Mouse (Mus musculus) myocyte (in vitro differentiated cells): ENCODE data around the gene Hivep2. TPM values are rescaled to one million over a fixed set of nuclear protein-coding genes. Genes with fewer than 3 reads are reported as not detected.

Experiments used
- H3K27me3 ChIP-seq: one replicate; pipeline ENCODE4 v1.6.1; 2011; ENCODE audit not compliant: control insufficient read depth, insufficient read depth, insufficient read length
- H3K36me3 ChIP-seq: one replicate; pipeline ENCODE4 v1.6.1; 2011; ENCODE audit not compliant: control insufficient read depth, insufficient read depth
- H3K4me2 ChIP-seq: one replicate; pipeline ENCODE4 v1.6.1; 2011; ENCODE audit warnings: low read depth, control low read depth
- H3K4me3 ChIP-seq: one replicate; pipeline ENCODE4 v1.5.1; 2011; ENCODE audit warnings: mild to moderate bottlenecking, control low read depth, moderate library complexity
- H3K79me2 ChIP-seq: one replicate; pipeline ENCODE4 v1.6.1; 2011; ENCODE audit not compliant: control insufficient read depth, insufficient read depth
- H3ac ChIP-seq: one replicate; pipeline ENCODE4 v1.6.1; 2011; ENCODE audit not compliant: control insufficient read depth, insufficient read length
- CEBPB ChIP-seq: IDR thresholded peaks from 2 replicates; pipeline ENCODE4 v1.6.1; 2011; ENCODE audit warnings: mild to moderate bottlenecking, moderate library complexity; ENCODE audit not compliant: poor library complexity, insufficient read depth, severe bottlenecking
- E2F4 ChIP-seq: IDR thresholded peaks from one replicate; pipeline ENCODE4 v1.6.1; 2011; ENCODE audit warnings: mild to moderate bottlenecking, control low read depth, moderate library complexity; ENCODE audit not compliant: insufficient read depth
- MAX ChIP-seq: IDR thresholded peaks from one replicate; pipeline ENCODE4 v1.6.1; 2011; ENCODE audit warnings: low read depth, mild to moderate bottlenecking, control low read depth
- MYOD1 ChIP-seq, 3 experiments: IDR thresholded peaks; one replicate each; pipeline ENCODE4 v1.6.1; 2011; ENCODE audit warnings: control low read depth in 2 of 3, low read depth in 2 of 3, mild to moderate bottlenecking in 2 of 3, moderate library complexity in 1 of 3; ENCODE audit not compliant: insufficient read length in 2 of 3, control insufficient read depth in 1 of 3
- MYOG ChIP-seq, 3 experiments: IDR thresholded peaks; one replicate each; pipeline ENCODE4 v1.6.1; 2011; ENCODE audit warnings: control low read depth in 2 of 3, low read depth in 2 of 3, mild to moderate bottlenecking in 2 of 3; ENCODE audit not compliant: insufficient read length in 2 of 3, control insufficient read depth in 1 of 3, insufficient read depth in 1 of 3
- POLR2A ChIP-seq: IDR thresholded peaks from one replicate; pipeline ENCODE4 v1.6.1; 2011; ENCODE audit warnings: low read depth, mild to moderate bottlenecking, control low read depth, moderate library complexity; ENCODE audit not compliant: insufficient read length
- POLR2AphosphoS2 ChIP-seq: IDR thresholded peaks from one replicate; pipeline ENCODE4 v1.6.1; 2011; ENCODE audit warnings: low read depth, control low read depth; ENCODE audit not compliant: insufficient read length
- REST ChIP-seq: IDR thresholded peaks from one replicate; pipeline ENCODE4 v1.6.1; 2011; ENCODE audit warnings: mild to moderate bottlenecking, control low read depth, moderate library complexity; ENCODE audit not compliant: insufficient read depth, insufficient read length
- SRF ChIP-seq: IDR thresholded peaks from one replicate; pipeline ENCODE4 v1.6.1; 2011; ENCODE audit warnings: low read depth; ENCODE audit not compliant: control insufficient read depth, insufficient read length
- TCF12 ChIP-seq: IDR thresholded peaks from one replicate; pipeline ENCODE4 v1.6.1; 2011; ENCODE audit warnings: mild to moderate bottlenecking, control low read depth; ENCODE audit not compliant: poor library complexity, insufficient read depth, severe bottlenecking
- TCF3 ChIP-seq: IDR thresholded peaks from one replicate; pipeline ENCODE4 v1.6.1; 2011; ENCODE audit warnings: low read depth, control low read depth; ENCODE audit not compliant: insufficient read length
- USF1 ChIP-seq: IDR thresholded peaks from one replicate; pipeline ENCODE4 v1.6.1; 2011; ENCODE audit warnings: low read depth, mild to moderate bottlenecking, control low read depth, moderate library complexity
- polyA plus RNA-seq: library from polyadenylated mRNA; unstranded; fragments of >200 nt; fragmentation: generic; extraction: Trizol; gene quantifications from one replicate; pipeline ENCODE4 v1.2.1, GENCODE M21; 2012; ENCODE audit warnings: missing spikeins

Gene Hivep2
- polyA plus RNA-seq, 1 experiment, result 9.6 TPM

DNA sequence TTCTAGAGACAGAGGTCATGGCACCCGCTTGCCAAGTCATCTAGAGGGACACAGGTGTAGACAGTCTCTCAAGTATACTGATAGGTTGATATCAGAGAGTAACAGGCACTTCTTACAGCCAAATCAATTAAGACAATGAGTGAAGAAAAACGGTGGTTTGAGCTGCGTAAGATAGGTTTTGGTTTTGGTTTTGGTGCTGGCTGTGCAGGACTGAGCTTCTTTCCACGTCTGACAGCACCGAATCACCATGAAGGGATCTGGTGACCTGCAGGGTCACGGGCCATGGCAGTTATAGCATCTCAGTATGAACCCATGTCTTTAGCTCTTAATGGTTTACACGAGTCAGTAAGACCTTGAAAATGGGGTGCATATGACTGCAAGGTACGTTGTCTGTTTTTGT, 84.7 kb downstream of the Hivep2 start:
- Histone ChIP-seq H3K4me3 (no peak overlapping the region), H3ac (no peak overlapping the region), H3K4me2 (no peak overlapping the region), H3K79me2 (peaks cover 33% of the 10 kb centered on the region), H3K36me3 (no peaks in the 10 kb centered on the region), H3K27me3 (no peaks in the 10 kb centered on the region)
- no peak for TF ChIP-seq TCF12
- TF ChIP-seq CEBPB, result no peak
- TF ChIP-seq MYOG (IDR thresholded peaks at IDR 0.05; ENCODE audit: control insufficient read depth in 1 of 3, insufficient read depth in 1 of 3, insufficient read length in 2 of 3, low read depth in 2 of 3), result no peak
- no peak for TF ChIP-seq POLR2AphosphoS2

- TF ChIP-seq USF1 (no peak), POLR2AphosphoS2 (no peak), TCF3 (no peak), MYOD1 (IDR thresholded peaks at IDR 0.05; ENCODE audit: control insufficient read depth in 1 of 3, insufficient read length in 2 of 3, low read depth in 2 of 3) (no peak), CEBPB (no peak), POLR2A (no peak), E2F4 (no peak), SRF (no peak), MYOG (IDR thresholded peaks at IDR 0.05; ENCODE audit: control insufficient read depth in 1 of 3, insufficient read depth in 1 of 3, insufficient read length in 2 of 3, low read depth in 2 of 3) (no peak), TCF12 (no peak), MAX (no peak), REST (no peak)
- Histone ChIP-seq H3K4me3 (no peak overlapping the region), H3K4me2 (no peak overlapping the region), H3ac (no peak overlapping the region), H3K79me2 (peaks cover 41% of the 10 kb centered on the region), H3K36me3 (no peaks in the 10 kb centered on the region), H3K27me3 (no peaks in the 10 kb centered on the region)
Measured at GRCm38 (mm10) chr10:14052109-14052689, 86.3 kb downstream of the Hivep2 start.

DNA sequence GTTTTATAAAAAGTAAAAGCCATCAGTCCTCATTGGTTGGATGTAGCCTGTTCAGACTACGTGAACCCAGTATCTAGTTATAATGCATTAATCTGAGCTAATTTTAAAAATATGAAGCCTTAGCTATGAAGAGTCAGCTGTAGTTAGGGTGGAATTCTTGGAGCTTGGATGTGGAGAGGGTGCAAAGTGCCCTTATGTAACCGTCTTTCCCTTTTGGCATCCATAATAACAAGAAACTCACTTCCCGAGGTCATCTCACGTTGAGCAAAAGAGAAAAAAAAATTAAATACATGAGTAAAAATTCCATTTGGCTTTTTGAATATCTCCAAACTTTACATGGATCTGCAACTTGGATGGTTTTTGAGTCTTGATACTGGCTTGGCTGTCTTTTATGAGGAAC, 89.0 kb downstream of the Hivep2 start:
- Histone ChIP-seq H3K4me3 (no peak overlapping the region), H3K36me3 (no peaks in the 10 kb centered on the region), H3K79me2 (peaks cover 52% of the 10 kb centered on the region), H3ac (no peak overlapping the region), H3K4me2 (no peak overlapping the region), H3K27me3 (no peaks in the 10 kb centered on the region)
- TF ChIP-seq USF1 (no peak), TCF3 (no peak), TCF12 (no peak), CEBPB (no peak)

GRCm38 (mm10) chr10:14055533-14055981, 89.7 kb downstream of the Hivep2 start:
- no peak overlapping the region for H3ac ChIP-seq
- TF ChIP-seq USF1 (no peak), E2F4 (no peak), MYOD1 (IDR thresholded peaks at IDR 0.05; ENCODE audit: control insufficient read depth in 1 of 3, insufficient read length in 2 of 3, low read depth in 2 of 3) (no peak), POLR2AphosphoS2 (no peak), CEBPB (no peak), REST (no peak)
- H3K27me3 ChIP-seq, result no peaks in the 10 kb centered on the region
- no peak overlapping the region for H3K4me3 ChIP-seq
- peak overlapping the region; percentile 60 for H3K4me2 ChIP-seq
- H3K36me3 ChIP-seq, result no peaks in the 10 kb centered on the region
- peaks cover 47% of the 10 kb centered on the region for H3K79me2 ChIP-seq

DNA sequence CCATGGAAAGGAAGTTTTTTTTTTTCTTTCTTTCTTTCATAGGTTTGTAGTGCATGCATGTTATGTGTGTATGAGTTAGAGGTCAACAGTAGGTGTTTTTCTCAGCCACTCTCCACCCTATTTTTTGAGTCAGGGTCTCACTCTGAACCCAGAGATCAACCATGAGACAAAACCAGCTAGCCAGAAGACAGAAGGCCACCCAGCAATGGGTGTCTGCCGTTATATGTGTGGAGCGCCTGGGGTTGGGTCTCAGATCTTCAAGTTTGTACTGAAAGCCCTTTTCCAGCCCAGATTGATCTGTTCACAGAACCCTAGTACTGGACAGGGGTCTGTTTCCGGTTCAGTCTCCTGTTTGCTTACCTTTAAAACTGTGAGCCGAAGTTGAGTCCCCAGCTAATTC, 90.2 kb downstream of the Hivep2 start:
- peak overlapping the region; percentile 60 for H3K4me2 ChIP-seq
- no peak overlapping the region for H3K4me3 ChIP-seq
- no peak overlapping the region for H3ac ChIP-seq
- no peak for TF ChIP-seq POLR2A
- TF ChIP-seq TCF3, result no peak
- no peak for TF ChIP-seq TCF12
- no peak for TF ChIP-seq MAX
- H3K79me2 ChIP-seq, result peaks cover 47% of the 10 kb centered on the region
- no peaks in the 10 kb centered on the region for H3K27me3 ChIP-seq
- no peaks in the 10 kb centered on the region for H3K36me3 ChIP-seq

DNA sequence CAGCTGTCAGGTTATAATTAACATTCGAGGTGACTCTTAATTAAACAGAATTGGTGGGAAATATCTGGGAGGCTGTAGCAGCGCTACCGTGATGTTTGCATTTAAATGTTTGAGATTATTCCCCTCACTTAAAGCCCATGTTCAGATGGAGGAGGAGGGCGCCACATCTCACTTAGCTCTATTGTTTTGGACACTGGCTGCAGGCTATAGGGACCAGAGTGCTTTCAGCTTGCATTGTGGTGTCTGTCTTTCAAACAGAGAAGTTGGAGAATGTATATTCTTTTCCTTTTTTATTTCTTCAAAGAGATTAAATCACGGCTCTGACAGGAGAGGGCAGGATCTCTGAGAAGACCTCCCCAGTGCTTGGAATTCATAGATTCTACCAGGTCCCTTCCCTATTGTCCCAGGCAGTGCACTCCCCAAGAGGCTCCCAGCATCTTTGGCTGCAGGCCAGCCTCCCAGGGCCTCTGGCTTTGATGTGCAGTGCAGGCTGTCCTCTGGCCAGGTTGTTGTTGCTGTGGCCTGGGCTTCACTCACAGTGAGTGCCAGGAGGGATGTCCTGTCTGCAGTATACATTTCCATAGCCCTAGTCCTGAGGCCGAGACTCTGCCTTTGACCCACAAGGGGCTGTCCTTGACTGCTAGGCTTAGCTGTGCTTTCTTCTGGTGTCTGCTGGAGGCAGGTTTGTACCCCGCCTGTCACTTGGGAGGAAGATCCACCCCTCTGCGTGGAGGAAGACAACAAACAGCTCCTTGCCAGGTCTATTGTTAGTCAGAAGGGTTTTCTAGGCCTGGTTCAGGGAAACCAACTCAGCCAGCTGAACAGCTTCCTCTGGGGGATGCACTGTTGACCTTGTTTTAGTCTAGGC, 90.9 kb downstream of the Hivep2 start:
- Histone ChIP-seq H3K4me2 (peak overlapping the region; percentile 60), H3ac (no peak overlapping the region), H3K27me3 (no peaks in the 10 kb centered on the region), H3K4me3 (no peak overlapping the region), H3K79me2 (peaks cover 43% of the 10 kb centered on the region), H3K36me3 (no peaks in the 10 kb centered on the region)
- no peak for TF ChIP-seq CEBPB
- TF ChIP-seq MYOD1 (IDR thresholded peaks at IDR 0.05; ENCODE audit: control insufficient read depth in 1 of 3, insufficient read length in 2 of 3, low read depth in 2 of 3), result no peak
- no peak for TF ChIP-seq REST
- TF ChIP-seq E2F4, result no peak
- TF ChIP-seq USF1, result no peak
